Mouse (Mus musculus): ENCODE data around the gene Cnot3. TPM values are rescaled to one million over a fixed set of nuclear protein-coding genes. Genes with fewer than 3 reads are reported as not detected.

The Cnot3 gene
- total and polyA plus RNA-seq, 3 experiments = 22.1 to 33.2 (median 23.1) TPM

- intact Hi-C loops (cut with DNase I) = loop anchor here (5.0 kb wide), 1 partner anchor 68 kb away; no protein-coding TSS in a partner anchor
- DNase-seq = no peak
- H3K27me3 ChIP-seq (ENCODE audit: control insufficient read depth, insufficient read depth, low read length) = no peaks in the 10 kb centered on the region
- 80% methylated on average over 3 of the region's 3 CpGs for WGBS
- H3K27ac ChIP-seq = no peak overlapping the region
- no peaks in the 10 kb centered on the region for H3K4me1 ChIP-seq (ENCODE audit: control insufficient read depth, insufficient read depth, low read length)
- H3K4me3 ChIP-seq = no peak overlapping the region
- H3K79me2 ChIP-seq (replicated peaks; ENCODE audit: control insufficient read depth, insufficient read depth, low read length) = no peaks in the 10 kb centered on the region
- no peaks in the 10 kb centered on the region for H3K36me3 ChIP-seq (ENCODE audit: control insufficient read depth, insufficient read depth, low read length)
- TF ChIP-seq EP300 (IDR thresholded peaks at IDR 0.05; ENCODE audit: insufficient read depth, low read depth, low read length) (no peak), POLR2A (IDR thresholded peaks at IDR 0.05; ENCODE audit: insufficient read depth, low read depth, low read length) (no peak), CTCF (IDR thresholded peaks at IDR 0.05) (no peak)
- no peak overlapping the region for H3K9ac ChIP-seq (ENCODE audit: low read depth, low read length)
Observed at GRCm38 (mm10) chr7:3675228-3675548, 30.1 kb downstream of the Cnot3 start.

- Histone ChIP-seq H3K36me3 (ENCODE audit: control insufficient read depth, insufficient read depth, low read length) (no peaks in the 10 kb centered on the region), H3K27me3 (ENCODE audit: control insufficient read depth, insufficient read depth, low read length) (no peaks in the 10 kb centered on the region), H3K4me3 (no peak overlapping the region), H3K27ac (no peak overlapping the region), H3K9ac (ENCODE audit: low read depth, low read length) (no peak overlapping the region), H3K4me1 (ENCODE audit: control insufficient read depth, insufficient read depth, low read length) (no peaks in the 10 kb centered on the region), H3K79me2 (replicated peaks; ENCODE audit: control insufficient read depth, insufficient read depth, low read length) (no peaks in the 10 kb centered on the region)
- 84% methylated on average over 12 of the region's 12 CpGs for WGBS
- TF ChIP-seq CTCF (IDR thresholded peaks at IDR 0.05) = no peak
- TF ChIP-seq EP300 (IDR thresholded peaks at IDR 0.05; ENCODE audit: insufficient read depth, low read depth, low read length) = no peak
- TF ChIP-seq POLR2A (IDR thresholded peaks at IDR 0.05; ENCODE audit: insufficient read depth, low read depth, low read length) = no peak
- intact Hi-C loops (cut with DNase I) = loop anchor here (5.0 kb wide), 1 partner anchor 69 kb away; no protein-coding TSS in a partner anchor
- DNase-seq = no peak
Observed at GRCm38 (mm10) chr7:3676371-3676770, 31.3 kb downstream of the Cnot3 start.

- 60% methylated on average over 9 of the region's 9 CpGs for WGBS
- no peaks in the 10 kb centered on the region for H3K79me2 ChIP-seq (replicated peaks; ENCODE audit: control insufficient read depth, insufficient read depth, low read length)
- TF ChIP-seq CTCF (IDR thresholded peaks at IDR 0.05) (no peak), POLR2A (IDR thresholded peaks at IDR 0.05; ENCODE audit: insufficient read depth, low read depth, low read length) (no peak), EP300 (IDR thresholded peaks at IDR 0.05; ENCODE audit: insufficient read depth, low read depth, low read length) (no peak)
- no peak for DNase-seq
- H3K9ac ChIP-seq (ENCODE audit: low read depth, low read length) = no peak within 1 kb of the TSS
- intact Hi-C loops (cut with DNase I) = loop anchor here (5.0 kb wide), 1 partner anchor 70 kb away; no protein-coding TSS in a partner anchor
- no peaks in the 10 kb centered on the region for H3K27me3 ChIP-seq (ENCODE audit: control insufficient read depth, insufficient read depth, low read length)
- no peak within 1 kb of the TSS for H3K4me3 ChIP-seq
- no peaks in the 10 kb centered on the region for H3K36me3 ChIP-seq (ENCODE audit: control insufficient read depth, insufficient read depth, low read length)
- H3K4me1 ChIP-seq (ENCODE audit: control insufficient read depth, insufficient read depth, low read length) = no peaks in the 10 kb centered on the region
- H3K27ac ChIP-seq = no peak within 1 kb of the TSS
Observed at GRCm38 (mm10) chr7:3677342-3677741, 32.3 kb downstream of the Cnot3 start, which contains the start of gene Tmc4. TSS of gene Tmc4 (minus strand) at chr7:3677553.

GRCm38 (mm10) chr7:3683908-3684550 is 39.0 kb downstream of the Cnot3 start:
- 87% methylated on average over 10 of the region's 10 CpGs for WGBS
- Histone ChIP-seq H3K4me3 (no peak overlapping the region), H3K36me3 (ENCODE audit: control insufficient read depth, insufficient read depth, low read length) (no peaks in the 10 kb centered on the region), H3K79me2 (replicated peaks; ENCODE audit: control insufficient read depth, insufficient read depth, low read length) (no peaks in the 10 kb centered on the region), H3K27ac (no peak overlapping the region), H3K9ac (ENCODE audit: low read depth, low read length) (no peak overlapping the region), H3K4me1 (ENCODE audit: control insufficient read depth, insufficient read depth, low read length) (no peaks in the 10 kb centered on the region), H3K27me3 (ENCODE audit: control insufficient read depth, insufficient read depth, low read length) (no peaks in the 10 kb centered on the region)
- intact Hi-C loops (cut with DNase I) = no loop called here
- TF ChIP-seq EP300 (IDR thresholded peaks at IDR 0.05; ENCODE audit: insufficient read depth, low read depth, low read length) = no peak
- no peak for TF ChIP-seq POLR2A (IDR thresholded peaks at IDR 0.05; ENCODE audit: insufficient read depth, low read depth, low read length)
- TF ChIP-seq CTCF (IDR thresholded peaks at IDR 0.05) = no peak
- DNase-seq = no peak

- TF ChIP-seq POLR2A (IDR thresholded peaks at IDR 0.05; ENCODE audit: insufficient read depth, low read depth, low read length) (no peak), EP300 (IDR thresholded peaks at IDR 0.05; ENCODE audit: insufficient read depth, low read depth, low read length) (no peak), CTCF (IDR thresholded peaks at IDR 0.05) (no peak)
- Histone ChIP-seq H3K4me1 (ENCODE audit: control insufficient read depth, insufficient read depth, low read length) (no peaks in the 10 kb centered on the region), H3K27me3 (ENCODE audit: control insufficient read depth, insufficient read depth, low read length) (no peaks in the 10 kb centered on the region), H3K4me3 (no peak overlapping the region), H3K36me3 (ENCODE audit: control insufficient read depth, insufficient read depth, low read length) (no peaks in the 10 kb centered on the region), H3K27ac (no peak overlapping the region), H3K9ac (ENCODE audit: low read depth, low read length) (no peak overlapping the region), H3K79me2 (replicated peaks; ENCODE audit: control insufficient read depth, insufficient read depth, low read length) (no peaks in the 10 kb centered on the region)
- no peak for DNase-seq
- intact Hi-C loops (cut with DNase I) = no loop called here
- WGBS = 88% methylated on average over 8 of the region's 8 CpGs
Observed at GRCm38 (mm10) chr7:3684698-3685097, 39.6 kb downstream of the Cnot3 start.

GRCm38 (mm10) chr7:3685400-3686187 is 40.5 kb downstream of the Cnot3 start:
- no peak overlapping the region for H3K27ac ChIP-seq
- WGBS = 90% methylated on average over 31 of the region's 31 CpGs
- no peaks in the 10 kb centered on the region for H3K4me1 ChIP-seq (ENCODE audit: control insufficient read depth, insufficient read depth, low read length)
- no peaks in the 10 kb centered on the region for H3K27me3 ChIP-seq (ENCODE audit: control insufficient read depth, insufficient read depth, low read length)
- no peak overlapping the region for H3K4me3 ChIP-seq
- no peaks in the 10 kb centered on the region for H3K36me3 ChIP-seq (ENCODE audit: control insufficient read depth, insufficient read depth, low read length)
- no peak for DNase-seq
- H3K9ac ChIP-seq (ENCODE audit: low read depth, low read length) = no peak overlapping the region
- TF ChIP-seq POLR2A (IDR thresholded peaks at IDR 0.05; ENCODE audit: insufficient read depth, low read depth, low read length) (no peak), EP300 (IDR thresholded peaks at IDR 0.05; ENCODE audit: insufficient read depth, low read depth, low read length) (no peak), CTCF (IDR thresholded peaks at IDR 0.05) (no peak)
- no peaks in the 10 kb centered on the region for H3K79me2 ChIP-seq (replicated peaks; ENCODE audit: control insufficient read depth, insufficient read depth, low read length)
- intact Hi-C loops (cut with DNase I) = no loop called here

Measured in heart, adult 2 months (tissue).